Mouse (Mus musculus) liver, postnatal 0 days (tissue): ENCODE data around the gene Fndc10.
"Not testable (repeated sequence)": the region's sequence is repeated elsewhere in the genome, so short reads cannot be mapped to it uniquely, and the experiment has no call there.

ENCODE experiments used
- CTCF ChIP-seq: sonication (generic); IDR thresholded peaks from 2 replicates; pipeline ENCODE4 v1.5.1; 2016; ENCODE audit warnings: antibody characterized with exemption, low read depth
- EP300 ChIP-seq: IDR thresholded peaks from 2 replicates; pipeline ENCODE4 v1.6.1; 2016; ENCODE audit warnings: antibody characterized with exemption, low read depth, mild to moderate bottlenecking

DNA sequence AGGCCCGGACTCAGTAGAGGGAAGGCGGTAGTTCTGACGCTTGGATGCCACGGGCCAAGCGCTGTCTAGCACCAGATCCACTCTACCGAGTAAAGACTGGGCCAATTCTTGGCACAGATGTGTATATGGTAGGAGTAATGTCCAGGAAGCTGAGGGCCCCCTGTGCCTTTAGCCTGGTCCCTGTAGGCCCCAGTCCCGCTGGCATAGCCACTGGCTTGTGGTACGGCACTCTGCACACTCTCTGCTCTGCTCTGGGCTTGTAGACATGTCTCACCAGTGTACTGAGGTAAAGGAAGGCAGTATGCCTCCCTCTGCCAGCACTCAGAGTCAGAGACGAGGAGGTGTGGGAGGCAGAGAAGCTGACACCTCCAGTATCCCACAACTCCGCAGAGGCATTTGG, 46.5 kb downstream of the Fndc10 start:
- TF ChIP-seq EP300, CTCF: not testable (repeated sequence)
